Mouse (Mus musculus): Measurements from ENCODE around the gene Tbx1.

- TF ChIP-seq POLR2A (IDR thresholded peaks at IDR 0.05; ENCODE audit: insufficient read length, low read depth) (no peak), MYOG (IDR thresholded peaks at IDR 0.05; ENCODE audit: control insufficient read depth in 1 of 3, insufficient read depth in 1 of 3, insufficient read length in 2 of 3, low read depth in 2 of 3) (no peak), MAX (IDR thresholded peaks at IDR 0.05; ENCODE audit: low read depth) (no peak), CEBPB (IDR thresholded peaks at IDR 0.05; ENCODE audit: insufficient read depth, poor library complexity, severe bottlenecking) (no peak), TCF12 (IDR thresholded peaks at IDR 0.05; ENCODE audit: insufficient read depth, poor library complexity, severe bottlenecking) (no peak), POLR2AphosphoS2 (IDR thresholded peaks at IDR 0.05; ENCODE audit: insufficient read length, low read depth) (no peak), USF1 (IDR thresholded peaks at IDR 0.05; ENCODE audit: low read depth) (no peak), MYOD1 (IDR thresholded peaks at IDR 0.05; ENCODE audit: control insufficient read depth in 1 of 3, insufficient read length in 2 of 3, low read depth in 2 of 3) (no peak), E2F4 (IDR thresholded peaks at IDR 0.05; ENCODE audit: insufficient read depth) (no peak), TCF3 (IDR thresholded peaks at IDR 0.05; ENCODE audit: insufficient read length, low read depth) (no peak)
Measured at GRCm38 (mm10) chr16:18537407-18537990, 53.0 kb downstream of the Tbx1 start.
